Mouse (Mus musculus) CH12.LX (cell line): ENCODE results near the gene Cdk2. TPM values are rescaled to one million over a fixed set of nuclear protein-coding genes. Genes with fewer than 3 reads are reported as not detected.
A peak's percentile ranks its signal among the peaks of the same experiment; 100 is the strongest.

Experiments used
- DNase-seq: peaks from one replicate; pipeline ENCODE4 v3.0.0-alpha.2; 2013; ENCODE audit errors: extremely low read depth
- H3K27ac ChIP-seq: 2 replicates; pipeline ENCODE4 v1.5.1; 2012; ENCODE audit warnings: low read depth, mild to moderate bottlenecking, control low read depth, moderate library complexity; ENCODE audit not compliant: insufficient read depth
- H3K27me3 ChIP-seq: replicated peaks from 2 replicates; pipeline ENCODE3; 2012; ENCODE audit warnings: inconsistent platforms
- H3K36me3 ChIP-seq, 2 experiments: replicated peaks in 1 of 2; 2 replicates each; pipeline versions ENCODE3 to v1.6.1; 2012; ENCODE audit warnings: inconsistent platforms in 1 of 2, low read length in 1 of 2, mild to moderate bottlenecking in 1 of 2, mixed read lengths in 1 of 2, moderate library complexity in 1 of 2; ENCODE audit not compliant: control insufficient read depth in 1 of 2, insufficient read depth in 1 of 2
- H3K4me1 ChIP-seq, 2 experiments: 2 replicates each; pipeline ENCODE4 v1.6.1; 2012; ENCODE audit warnings: inconsistent platforms in 1 of 2, moderate library complexity in 1 of 2; ENCODE audit not compliant: insufficient read depth in 2 of 2, control insufficient read depth in 1 of 2
- H3K4me2 ChIP-seq: 2 replicates; pipeline ENCODE4 v1.6.1; 2012; ENCODE audit warnings: low read depth, mild to moderate bottlenecking, control low read depth; ENCODE audit not compliant: poor library complexity, insufficient read depth, severe bottlenecking
- H3K4me3 ChIP-seq, 3 experiments: fragments of 150-350 bp in 1 of 3; sonication (generic) in 1 of 3; replicated peaks in 1 of 3; 2 replicates each; pipeline versions ENCODE3 to v1.5.1; 2011 to 2012; ENCODE audit warnings: low read depth in 2 of 3, low read length in 2 of 3, mild to moderate bottlenecking in 2 of 3, moderate library complexity in 2 of 3, control low read depth in 1 of 3, improper control_type of control experiment in 1 of 3, inconsistent platforms in 1 of 3, mixed read lengths in 1 of 3; ENCODE audit not compliant: poor library complexity in 1 of 3
- H3K79me2 ChIP-seq: replicated peaks from 2 replicates; pipeline ENCODE4 v1.6.1; 2012; ENCODE audit warnings: mild to moderate bottlenecking, moderate library complexity; ENCODE audit not compliant: control insufficient read depth, poor library complexity, insufficient read depth, severe bottlenecking; ENCODE audit errors: extremely low read depth
- H3K9ac ChIP-seq: 2 replicates; pipeline ENCODE4 v1.6.1; 2012; ENCODE audit warnings: low read depth, mild to moderate bottlenecking, control low read depth, moderate library complexity; ENCODE audit not compliant: insufficient read depth
- H3K9me3 ChIP-seq: replicated peaks from 2 replicates; pipeline ENCODE3; 2012; ENCODE audit warnings: low read length, inconsistent platforms, mixed read lengths
- BHLHE40 ChIP-seq: IDR thresholded peaks from 2 replicates; pipeline ENCODE4 v1.6.1; 2011; ENCODE audit warnings: mild to moderate bottlenecking, low read depth, low read length, improper control_type of control experiment
- CHD1 ChIP-seq: IDR thresholded peaks from 2 replicates; pipeline ENCODE4 v1.6.1; 2012; ENCODE audit warnings: low read depth, low read length, improper control_type of control experiment, inconsistent platforms
- CHD2 ChIP-seq: IDR thresholded peaks from 2 replicates; pipeline ENCODE4 v1.6.1; 2011; ENCODE audit warnings: low read length, improper control_type of control experiment
- CTCF ChIP-seq, 2 experiments: IDR thresholded peaks in 1 of 2; conservative IDR thresholded peaks in 1 of 2; 2 replicates each; pipeline ENCODE4 v1.5.1; 2011 to 2012; ENCODE audit warnings: low read depth in 2 of 2, low read length in 2 of 2, improper control_type of control experiment in 1 of 2, inconsistent platforms in 1 of 2, mild to moderate bottlenecking in 1 of 2, moderate library complexity in 1 of 2
- E2F4 ChIP-seq: IDR thresholded peaks from 2 replicates; pipeline ENCODE4 v1.6.1; 2011; ENCODE audit warnings: low read depth, low read length, improper control_type of control experiment; ENCODE audit not compliant: insufficient replicate concordance
- ELF1 ChIP-seq: IDR thresholded peaks from 2 replicates; pipeline ENCODE4 v1.6.1; 2014; ENCODE audit warnings: low read depth, mild to moderate bottlenecking, inconsistent platforms, low read length, improper control_type of control experiment
- HCFC1 ChIP-seq: IDR thresholded peaks from 2 replicates; pipeline ENCODE4 v1.6.1; 2012; ENCODE audit warnings: low read depth, mild to moderate bottlenecking, inconsistent platforms, low read length, improper control_type of control experiment
- IRF4 ChIP-seq: IDR thresholded peaks from 2 replicates; pipeline ENCODE4 v1.6.1; 2014; ENCODE audit warnings: low read depth, mild to moderate bottlenecking, inconsistent platforms, low read length, improper control_type of control experiment
- JUND ChIP-seq: conservative IDR thresholded peaks from 2 replicates; pipeline ENCODE4 v1.6.1; 2011; ENCODE audit warnings: low read depth, low read length, improper control_type of control experiment
- KAT2A ChIP-seq: IDR thresholded peaks from 2 replicates; pipeline ENCODE4 v1.6.1; 2012; ENCODE audit warnings: low read length, improper control_type of control experiment, inconsistent platforms; ENCODE audit not compliant: insufficient replicate concordance
- MAX ChIP-seq: IDR thresholded peaks from 2 replicates; pipeline ENCODE4 v1.6.1; 2011; ENCODE audit warnings: low read length, improper control_type of control experiment
- MAZ ChIP-seq: IDR thresholded peaks from 2 replicates; pipeline ENCODE4 v1.6.1; 2012; ENCODE audit warnings: low read depth, mild to moderate bottlenecking, inconsistent platforms, low read length, improper control_type of control experiment, moderate library complexity
- MEF2A ChIP-seq: IDR thresholded peaks from 2 replicates; pipeline ENCODE4 v1.6.1; 2014; ENCODE audit warnings: low read depth, mild to moderate bottlenecking, inconsistent platforms, low read length, improper control_type of control experiment, borderline replicate concordance
- MXI1 ChIP-seq: IDR thresholded peaks from 2 replicates; pipeline ENCODE4 v1.6.1; 2011; ENCODE audit warnings: mild to moderate bottlenecking, low read depth, low read length, improper control_type of control experiment
- MYC ChIP-seq: IDR thresholded peaks from 2 replicates; pipeline ENCODE4 v1.6.1; 2011; ENCODE audit warnings: low read depth, mild to moderate bottlenecking, improper control_type of control experiment, low read length
- NELFE ChIP-seq: IDR thresholded peaks from 2 replicates; pipeline ENCODE4 v1.6.1; 2011; ENCODE audit warnings: low read depth, low read length, improper control_type of control experiment
- POLR2A ChIP-seq: IDR thresholded peaks from 2 replicates; pipeline ENCODE4 v1.6.1; 2011; ENCODE audit warnings: low read depth, mild to moderate bottlenecking, improper control_type of control experiment, low read length
- POLR2AphosphoS2 ChIP-seq: IDR thresholded peaks from 2 replicates; pipeline ENCODE4 v1.6.1; 2011; ENCODE audit warnings: low read depth, low read length, improper control_type of control experiment
- RAD21 ChIP-seq: IDR thresholded peaks from 2 replicates; pipeline ENCODE4 v1.6.1; 2011; ENCODE audit warnings: low read depth, mild to moderate bottlenecking, low read length, improper control_type of control experiment, moderate library complexity
- RCOR1 ChIP-seq: conservative IDR thresholded peaks from 2 replicates; pipeline ENCODE4 v1.6.1; 2012; ENCODE audit warnings: low read depth, mild to moderate bottlenecking, inconsistent platforms, low read length, improper control_type of control experiment
- SIN3A ChIP-seq: IDR thresholded peaks from 2 replicates; pipeline ENCODE4 v1.6.1; 2012; ENCODE audit warnings: low read length, improper control_type of control experiment, inconsistent platforms
- SMC3 ChIP-seq: IDR thresholded peaks from 2 replicates; pipeline ENCODE4 v1.6.1; 2011; ENCODE audit warnings: low read depth, low read length, improper control_type of control experiment
- TBP ChIP-seq: conservative IDR thresholded peaks from 2 replicates; pipeline ENCODE4 v1.6.1; 2011; ENCODE audit warnings: low read depth, low read length, improper control_type of control experiment
- TCF12 ChIP-seq: IDR thresholded peaks from 2 replicates; pipeline ENCODE4 v1.6.1; 2014; ENCODE audit warnings: low read depth, mild to moderate bottlenecking, inconsistent platforms, low read length, improper control_type of control experiment
- UBTF ChIP-seq: IDR thresholded peaks from 2 replicates; pipeline ENCODE4 v1.6.1; 2012; ENCODE audit warnings: low read depth, mild to moderate bottlenecking, inconsistent platforms, low read length, improper control_type of control experiment, moderate library complexity
- USF1 ChIP-seq: IDR thresholded peaks from 2 replicates; pipeline ENCODE4 v1.6.1; 2014; ENCODE audit warnings: low read depth, mild to moderate bottlenecking, inconsistent platforms, low read length, improper control_type of control experiment
- USF2 ChIP-seq: conservative IDR thresholded peaks from 2 replicates; pipeline ENCODE4 v1.6.1; 2011; ENCODE audit warnings: low read depth, low read length, improper control_type of control experiment
- ZC3H11A ChIP-seq: IDR thresholded peaks from 2 replicates; pipeline ENCODE4 v1.6.1; 2012; ENCODE audit warnings: low read depth, mild to moderate bottlenecking, inconsistent platforms, low read length, improper control_type of control experiment
- ZKSCAN1 ChIP-seq: IDR thresholded peaks from 2 replicates; pipeline ENCODE4 v1.6.1; 2012; ENCODE audit warnings: low read depth, inconsistent platforms, low read length, improper control_type of control experiment, borderline replicate concordance
- ZMIZ1 ChIP-seq: IDR thresholded peaks from 2 replicates; pipeline ENCODE4 v1.6.1; 2012; ENCODE audit warnings: low read depth, mild to moderate bottlenecking, inconsistent platforms, low read length, improper control_type of control experiment
- ZNF384 ChIP-seq: IDR thresholded peaks from 2 replicates; pipeline ENCODE4 v1.6.1; 2012; ENCODE audit warnings: low read depth, low read length, improper control_type of control experiment, inconsistent platforms
- dilution Hi-C: fragments of 300-500 bp; cut with MboI; formaldehyde crosslinking; loops from 2 replicates; pipeline ENCODE4 v1.14.3; 2020; ENCODE audit warnings: low sequenced_read_pairs; ENCODE audit not compliant: extremely low pct_unique_long_range_greater_than_20kb, extremely low pct_ligation_motif_present
- in situ Hi-C: fragments of 300-500 bp; cut with MboI; formaldehyde crosslinking; loops from 3 replicates; pipeline ENCODE4 v1.14.3; 2019; ENCODE audit warnings: low sequenced_read_pairs, low pct_ligation_motif_present, low pct_unique_long_range_greater_than_20kb, mixed read lengths
- polyA plus RNA-seq: library from polyadenylated mRNA; unstranded; fragments of >175 nt; gene quantifications from 2 replicates; pipeline ENCODE4 v1.2.1, GENCODE M21; 2012; ENCODE audit warnings: low read depth; ENCODE audit not compliant: insufficient read length
- total RNA-seq, 2 experiments: library from RNA; depleted of rRNA; stranded (reverse); fragments of 300-350 nt in 1 of 2; fragments of >200 nt in 1 of 2; gene quantifications; 2 replicates each; pipeline ENCODE4 v1.2.3; 2012 to 2014

Cdk2 gene
- total and polyA plus RNA-seq, 3 experiments, result 38.9 to 89.2 (median 79.3) TPM

DNA sequence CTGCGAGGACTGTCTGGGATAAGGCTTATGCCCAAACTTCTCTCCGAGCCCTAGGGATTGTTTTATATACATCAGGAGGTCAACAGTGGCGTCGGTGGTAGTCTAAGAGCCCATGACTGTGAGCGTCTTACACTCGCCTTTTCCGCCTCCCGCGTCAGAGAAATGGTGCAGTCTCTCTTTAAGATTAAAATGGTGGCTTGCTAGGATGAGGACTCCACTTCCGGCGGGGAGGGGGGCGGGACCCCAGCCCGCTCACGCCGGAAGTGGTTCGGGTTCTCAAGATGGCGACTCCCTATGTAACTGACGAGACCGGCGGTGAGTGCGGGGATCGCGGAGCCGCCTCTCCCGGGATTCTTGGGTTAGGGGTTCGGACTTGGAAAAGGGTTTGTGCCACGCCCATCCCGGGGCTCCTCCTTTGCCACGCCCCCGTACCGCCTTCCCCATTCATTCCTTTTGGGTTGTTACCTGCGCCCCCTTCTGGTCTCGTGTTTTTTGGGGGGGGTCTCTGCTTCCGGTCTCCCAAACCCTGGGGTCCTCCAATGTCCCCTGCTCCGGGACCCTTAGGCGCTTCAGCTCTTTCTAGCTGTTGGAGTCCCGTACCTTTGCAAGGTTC lies 43.5 kb upstream of the Cdk2 start (continued):
- TF ChIP-seq RAD21 (no peak), MYC (peak; percentile 59; the same call in 1 of the 2 replicates), UBTF (peak; percentile 42; the same call in 1 of the 2 replicates)
- TF ChIP-seq, all 38 proteins: peak for 17

DNA sequence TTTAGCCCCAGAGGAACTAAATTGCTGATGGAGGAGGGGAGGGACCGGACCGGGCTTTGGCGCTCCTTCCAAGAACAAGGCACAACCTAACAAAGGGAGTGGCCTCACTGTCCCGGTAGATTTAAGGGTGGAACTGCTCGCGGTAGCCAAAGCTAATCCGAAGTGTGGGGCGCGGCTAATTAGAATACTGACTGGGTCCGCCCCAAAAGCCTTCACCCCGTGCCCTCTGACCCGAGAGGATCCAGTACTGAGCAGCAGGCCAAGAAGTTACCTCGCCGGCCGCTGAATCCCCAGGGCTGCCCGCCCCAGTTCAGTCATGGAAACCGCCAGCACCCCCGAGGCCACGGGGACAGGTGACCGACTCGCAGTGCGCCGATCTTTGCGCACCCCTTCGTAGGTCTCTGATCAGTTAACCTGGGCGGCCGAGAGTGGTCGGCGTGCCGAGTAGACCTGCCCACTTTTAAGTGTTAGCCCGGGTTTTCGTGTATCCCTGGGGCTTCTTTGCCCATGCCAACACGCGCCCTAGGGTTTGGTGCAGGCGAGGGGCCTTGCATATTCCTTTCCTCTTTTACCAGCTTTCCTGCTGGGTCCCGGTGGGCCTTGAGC lies 42.9 kb upstream of the Cdk2 start, which contains the start of gene Pym1:
TSS of gene Pym1 (plus strand) at position 244 of the 606 bp plus-strand sequence.
- peak; percentile 89 for DNase-seq
- peaks cover 44% of the 10 kb centered on the region for H3K79me2 ChIP-seq
- in situ Hi-C loops, result no loop called here

More for the DNA sequence above, 42.9 kb upstream of the Cdk2 start, which contains the start of gene Pym1:
- Histone ChIP-seq H3K36me3 (peaks cover 0 to 22% of the 10 kb centered on the region in 2 experiments), H3K4me3 (peak within 1 kb of the TSS; percentile 79 to 96 (median 80)), H3K4me1 (peaks cover 8 to 50% of the 10 kb centered on the region in 2 experiments), H3K27ac (peak within 1 kb of the TSS; percentile 92), H3K9ac (peak within 1 kb of the TSS; percentile 86), H3K4me2 (peak within 1 kb of the TSS; percentile 92), H3K27me3 (peaks cover 3% of the 10 kb centered on the region), H3K9me3 (no peaks in the 10 kb centered on the region)
- dilution Hi-C loops, result no loop called here
- TF ChIP-seq HCFC1 (peak; percentile 50; the same call in 1 of the 2 replicates), BHLHE40 (no peak), ZNF384 (no peak), MEF2A (no peak), ZMIZ1 (no peak; the same call in 1 of the 2 replicates), TCF12 (peak; percentile 56; the same call in 1 of the 2 replicates), MYC (no peak), USF1 (no peak), TBP (peak; percentile 55; the same call in 1 of the 2 replicates), POLR2A (peak; percentile 72), SIN3A (peak; percentile 15), NELFE (peak; percentile 40; the same call in 1 of the 2 replicates), MXI1 (0 out of 2 replicates have a peak, but pooled peaks have one; percentile 7), UBTF (peak; percentile 29; the same call in 1 of the 2 replicates), IRF4 (0 out of 2 replicates have a peak, but pooled peaks have one; percentile 11), JUND (no peak; the same call in 1 of the 2 replicates), CTCF (conservative IDR thresholded peaks at IDR 0.05 in 1 of 2, IDR thresholded peaks at IDR 0.05 in 1 of 2; ENCODE audit: low read depth in 2 of 2, low read length in 2 of 2) (no peak), MAX (no peak), RCOR1 (no peak), ZC3H11A (no peak), ZKSCAN1 (no peak), RAD21 (no peak), ELF1 (0 out of 2 replicates have a peak, but pooled peaks have one; percentile 19), E2F4 (no peak), CHD1 (no peak), KAT2A (no peak), MAZ (no peak), CHD2 (no peak), POLR2AphosphoS2 (0 out of 2 replicates have a peak, but pooled peaks have one; percentile 28), SMC3 (no peak), USF2 (no peak)
